Mouse (Mus musculus): ENCODE data around the gene Igfbp2. TPM values are rescaled to one million over a fixed set of nuclear protein-coding genes. Genes with fewer than 3 reads are reported as not detected.

The Igfbp2 gene
- polyA plus RNA-seq, 1 experiment from 2014 or later, result 429 TPM

- Histone ChIP-seq H3K27me3 (no peaks in the 10 kb centered on the region), H3K27ac (no peak overlapping the region), H3K4me2 (replicated peaks) (no peak overlapping the region), H3K4me1 (peaks cover 4% of the 10 kb centered on the region; the same call in 1 of the 2 replicates), H3K36me3 (peaks cover 16% of the 10 kb centered on the region; the same call in 1 of the 2 replicates), H3K9me3 (no peaks in the 10 kb centered on the region), H3K4me3 (no peak overlapping the region), H3K9ac (no peak overlapping the region)
- WGBS, result 55% methylated on average over 8 of the region's 8 CpGs
- no peak for ATAC-seq (ENCODE audit: insufficient number of reproducible peaks, insufficient read depth, low FRiP score, low TSS enrichment)
Measured at GRCm38 (mm10) chr1:72839356-72839755, 15.1 kb downstream of the Igfbp2 start.

- Histone ChIP-seq H3K4me1 (peaks cover 4% of the 10 kb centered on the region; the same call in 1 of the 2 replicates), H3K4me2 (replicated peaks) (no peak overlapping the region), H3K4me3 (no peak overlapping the region), H3K9me3 (no peaks in the 10 kb centered on the region), H3K36me3 (peaks cover 19% of the 10 kb centered on the region; the same call in 1 of the 2 replicates), H3K27ac (no peak overlapping the region), H3K27me3 (no peaks in the 10 kb centered on the region), H3K9ac (no peak overlapping the region)
- 87% methylated on average over 7 of the region's 7 CpGs for whole genome bisulfite sequencing
- no peak for ATAC-seq (ENCODE audit: insufficient number of reproducible peaks, insufficient read depth, low FRiP score, low TSS enrichment)
Measured at GRCm38 (mm10) chr1:72839791-72840190, 15.5 kb downstream of the Igfbp2 start.

GRCm38 (mm10) chr1:72842666-72843459 is 18.6 kb downstream of the Igfbp2 start:
- Histone ChIP-seq H3K4me3 (no peak overlapping the region), H3K36me3 (peaks cover 16% of the 10 kb centered on the region; the same call in 1 of the 2 replicates), H3K4me2 (replicated peaks) (no peak overlapping the region), H3K27ac (no peak overlapping the region), H3K9me3 (no peaks in the 10 kb centered on the region), H3K27me3 (no peaks in the 10 kb centered on the region), H3K9ac (no peak overlapping the region), H3K4me1 (peaks cover 4% of the 10 kb centered on the region; the same call in 1 of the 2 replicates)
- WGBS, result 82% methylated on average over 18 of the region's 18 CpGs
- no peak for ATAC-seq (ENCODE audit: insufficient number of reproducible peaks, insufficient read depth, low FRiP score, low TSS enrichment)

GRCm38 (mm10) chr1:72844675-72845074 is 20.4 kb downstream of the Igfbp2 start:
- no peak for ATAC-seq (ENCODE audit: insufficient number of reproducible peaks, insufficient read depth, low FRiP score, low TSS enrichment)
- Histone ChIP-seq H3K36me3 (peaks cover 23% of the 10 kb centered on the region), H3K9me3 (no peaks in the 10 kb centered on the region), H3K4me2 (replicated peaks) (no peak overlapping the region), H3K27me3 (no peaks in the 10 kb centered on the region), H3K4me1 (no peaks in the 10 kb centered on the region), H3K4me3 (no peak overlapping the region), H3K27ac (no peak overlapping the region), H3K9ac (no peak overlapping the region)
- 89% methylated on average over 6 of the region's 6 CpGs for WGBS

- H3K4me3 ChIP-seq, result no peak overlapping the region
- H3K4me2 ChIP-seq (replicated peaks), result no peak overlapping the region
- H3K27me3 ChIP-seq, result no peaks in the 10 kb centered on the region
- WGBS, result 77% methylated on average over 4 of the region's 4 CpGs
- no peaks in the 10 kb centered on the region for H3K4me1 ChIP-seq
- no peak for ATAC-seq (ENCODE audit: insufficient number of reproducible peaks, insufficient read depth, low FRiP score, low TSS enrichment)
- H3K9ac ChIP-seq, result no peak overlapping the region
- no peaks in the 10 kb centered on the region for H3K9me3 ChIP-seq
- peaks cover 37% of the 10 kb centered on the region for H3K36me3 ChIP-seq
- H3K27ac ChIP-seq, result no peak overlapping the region
Measured at GRCm38 (mm10) chr1:72847849-72848380, 23.6 kb downstream of the Igfbp2 start.

GRCm38 (mm10) chr1:72849037-72849436 is 24.7 kb downstream of the Igfbp2 start:
- Histone ChIP-seq H3K27me3 (no peaks in the 10 kb centered on the region), H3K4me1 (no peaks in the 10 kb centered on the region), H3K4me3 (no peak overlapping the region), H3K9me3 (no peaks in the 10 kb centered on the region), H3K36me3 (peaks cover 37% of the 10 kb centered on the region), H3K27ac (no peak overlapping the region), H3K4me2 (replicated peaks) (no peak overlapping the region), H3K9ac (no peak overlapping the region)
- ATAC-seq (ENCODE audit: insufficient number of reproducible peaks, insufficient read depth, low FRiP score, low TSS enrichment), result no peak
- WGBS, result 88% methylated on average over 8 of the region's 8 CpGs

GRCm38 (mm10) chr1:72853759-72854158 is 29.5 kb downstream of the Igfbp2 start:
- no peak for ATAC-seq (ENCODE audit: insufficient number of reproducible peaks, insufficient read depth, low FRiP score, low TSS enrichment)
- Histone ChIP-seq H3K4me2 (replicated peaks) (no peak overlapping the region), H3K27me3 (no peaks in the 10 kb centered on the region), H3K27ac (no peak overlapping the region), H3K36me3 (peaks cover 30% of the 10 kb centered on the region), H3K9ac (no peak overlapping the region), H3K4me3 (no peak overlapping the region), H3K9me3 (no peaks in the 10 kb centered on the region), H3K4me1 (peaks cover 3% of the 10 kb centered on the region; the same call in 1 of the 2 replicates)
- 81% methylated on average over 1 of the region's 1 CpGs for WGBS

GRCm38 (mm10) chr1:72854337-72855237 is 30.3 kb downstream of the Igfbp2 start:
- Histone ChIP-seq H3K27ac (peak overlapping the region; percentile 9; the same call in 1 of the 2 replicates), H3K9ac (no peak overlapping the region), H3K9me3 (no peaks in the 10 kb centered on the region), H3K4me1 (peaks cover 3% of the 10 kb centered on the region; the same call in 1 of the 2 replicates), H3K36me3 (peaks cover 30% of the 10 kb centered on the region), H3K4me2 (replicated peaks) (no peak overlapping the region), H3K27me3 (no peaks in the 10 kb centered on the region), H3K4me3 (no peak overlapping the region)
- ATAC-seq (ENCODE audit: insufficient number of reproducible peaks, insufficient read depth, low FRiP score, low TSS enrichment), result no peak
- WGBS, result 52% methylated on average over 10 of the region's 10 CpGs

GRCm38 (mm10) chr1:72855729-72856128 is 31.4 kb downstream of the Igfbp2 start:
- no peak overlapping the region for H3K4me3 ChIP-seq
- H3K9ac ChIP-seq, result no peak overlapping the region
- H3K4me1 ChIP-seq, result peaks cover 3% of the 10 kb centered on the region; the same call in 1 of the 2 replicates
- H3K27ac ChIP-seq, result no peak overlapping the region
- H3K27me3 ChIP-seq, result no peaks in the 10 kb centered on the region
- peaks cover 38% of the 10 kb centered on the region for H3K36me3 ChIP-seq
- ATAC-seq (ENCODE audit: insufficient number of reproducible peaks, insufficient read depth, low FRiP score, low TSS enrichment), result no peak
- H3K4me2 ChIP-seq (replicated peaks), result no peak overlapping the region
- WGBS, result 82% methylated on average over 10 of the region's 10 CpGs
- no peaks in the 10 kb centered on the region for H3K9me3 ChIP-seq

- no peak overlapping the region for H3K27ac ChIP-seq
Measured at GRCm38 (mm10) chr1:72856209-72856909, 32.1 kb downstream of the Igfbp2 start.

GRCm38 (mm10) chr1:72857142-72857541 is 32.8 kb downstream of the Igfbp2 start:
- Histone ChIP-seq H3K4me2 (replicated peaks) (no peak overlapping the region), H3K27ac (no peak overlapping the region), H3K9me3 (no peaks in the 10 kb centered on the region), H3K4me3 (no peak overlapping the region), H3K36me3 (peaks cover 32% of the 10 kb centered on the region), H3K27me3 (no peaks in the 10 kb centered on the region), H3K4me1 (peaks cover 3% of the 10 kb centered on the region; the same call in 1 of the 2 replicates), H3K9ac (no peak overlapping the region)
- 79% methylated on average over 7 of the region's 7 CpGs for WGBS
- ATAC-seq (ENCODE audit: insufficient number of reproducible peaks, insufficient read depth, low FRiP score, low TSS enrichment), result peak; percentile 52; the same call in 1 of the 2 replicates

More at GRCm38 (mm10) chr1:72856209-72856909, 32.1 kb downstream of the Igfbp2 start:
- Histone ChIP-seq H3K4me1 (peaks cover 3% of the 10 kb centered on the region; the same call in 1 of the 2 replicates), H3K4me2 (replicated peaks) (no peak overlapping the region), H3K36me3 (peaks cover 35% of the 10 kb centered on the region), H3K4me3 (no peak overlapping the region), H3K9ac (no peak overlapping the region), H3K9me3 (no peaks in the 10 kb centered on the region), H3K27me3 (no peaks in the 10 kb centered on the region)
- 82% methylated on average over 19 of the region's 19 CpGs for WGBS
- peak; percentile 22; the same call in 1 of the 2 replicates for ATAC-seq (ENCODE audit: insufficient number of reproducible peaks, insufficient read depth, low FRiP score, low TSS enrichment)
